ENCODE assay signal across 8 mouse cellular contexts in the genomic region with DNA sequence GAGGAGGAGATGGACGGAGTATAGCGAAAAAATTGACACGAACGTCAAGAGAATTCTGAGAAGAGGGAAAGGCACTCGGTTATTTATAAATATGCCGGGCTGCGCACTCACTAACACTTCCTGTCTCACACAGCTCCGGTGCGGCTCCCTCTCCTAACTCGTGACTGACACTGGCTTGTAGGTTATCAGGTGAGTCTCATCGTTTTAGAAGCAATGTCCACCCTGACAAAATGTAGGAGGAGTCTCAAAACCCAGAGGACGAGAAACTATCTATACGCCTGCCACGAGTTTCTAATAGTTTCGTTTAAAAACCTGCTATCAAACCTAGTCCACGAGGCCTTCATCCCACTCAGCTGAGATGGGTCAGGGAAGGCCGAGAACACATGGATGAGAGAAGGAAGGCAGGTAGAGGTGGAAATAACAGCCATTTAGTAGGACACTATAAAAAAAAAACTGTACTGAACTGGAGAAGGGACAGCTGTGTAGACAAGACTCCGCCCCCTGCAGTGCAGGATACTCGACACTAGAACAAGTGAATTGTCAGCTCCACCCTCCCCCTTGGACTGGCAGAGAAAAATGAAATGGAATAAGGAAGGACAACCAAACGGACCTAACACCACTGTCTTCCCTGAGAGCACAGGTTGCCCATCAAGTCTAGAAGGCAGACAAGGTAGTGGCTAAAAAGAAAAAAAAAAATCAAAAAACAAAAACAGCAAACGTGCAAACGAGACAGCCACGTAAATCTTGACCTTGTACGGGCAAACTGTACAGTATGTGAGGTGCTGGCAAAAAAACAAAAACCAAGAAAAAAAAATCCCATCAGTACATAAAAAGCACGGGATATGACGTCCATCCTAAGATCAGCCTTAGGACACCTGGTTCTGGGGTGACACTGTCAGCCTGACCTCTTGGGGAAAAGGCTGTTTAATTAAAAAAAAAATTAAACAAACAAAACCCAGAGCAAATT. TPM values are rescaled to one million over a fixed set of nuclear protein-coding genes. Genes with fewer than 3 reads are reported as not detected.
DNase-seq lines count a peak whose midpoint lies in the region; ATAC-seq and TF ChIP-seq lines count a peak whose summit lies in the region.

No protein-coding gene starts in this region.

- no peak overlapping the region; the same call in 1 of the 2 replicates for H3K27ac ChIP-seq in kidney, adult 2 months (ENCODE audit: insufficient read depth, low read depth, low read length)
- no peak overlapping the region for H3K27ac ChIP-seq in bone marrow macrophage, adult 2 months (ENCODE audit: insufficient read depth, low read depth, low read length)
- H3K27ac ChIP-seq in heart, embryonic 15.5 days = peak overlapping the region; percentile 100
- no peak overlapping the region for H3K27ac ChIP-seq in limb, embryonic 13.5 days
- no peak overlapping the region for H3K27ac ChIP-seq in midbrain, embryonic 14.5 days (replicated peaks; ENCODE audit: low read depth, low read length)

- H3K4me1 ChIP-seq in kidney, adult 2 months (ENCODE audit: control insufficient read depth, insufficient read depth, low read length) = peaks cover 6% of the 10 kb centered on the region; the same call in 1 of the 2 replicates
- peaks cover 18% of the 10 kb centered on the region for H3K4me1 ChIP-seq in bone marrow macrophage, adult 2 months (ENCODE audit: control insufficient read depth, insufficient read depth, low read length)
- peaks cover 57% of the 10 kb centered on the region for H3K4me1 ChIP-seq in heart, embryonic 15.5 days (replicated peaks)
- peaks cover 46% of the 10 kb centered on the region for H3K4me1 ChIP-seq in limb, embryonic 13.5 days
- H3K4me1 ChIP-seq in midbrain, embryonic 14.5 days (ENCODE audit: control insufficient read depth, insufficient read depth, low read length) = peaks cover 28% of the 10 kb centered on the region

- H3K4me2 ChIP-seq in heart, embryonic 15.5 days = peak overlapping the region; percentile 70
- peak overlapping the region; percentile 85 for H3K4me2 ChIP-seq in limb, embryonic 13.5 days (replicated peaks)
- peak overlapping the region; percentile 87 for H3K4me2 ChIP-seq in midbrain, embryonic 14.5 days (ENCODE audit: low read length)

- DNase-seq in kidney, adult 2 months = peak; percentile 55
- DNase-seq in kidney, adult 11 months = no peak
- no peak for DNase-seq in midbrain, embryonic 14.5 days
- no peak for DNase-seq in right cerebral cortex, postnatal 36 days (ENCODE audit: low spot score in 2 of 2)
- no peak for DNase-seq in frontal cortex, postnatal 14 days (ENCODE audit: low spot score in 2 of 2)

- peak overlapping the region; percentile 100 for H3K9ac ChIP-seq in heart, embryonic 15.5 days
- H3K9ac ChIP-seq in limb, embryonic 13.5 days = peak overlapping the region; percentile 98
- H3K9ac ChIP-seq in midbrain, embryonic 14.5 days (replicated peaks; ENCODE audit: low read length) = no peak overlapping the region; the same call in 1 of the 2 replicates

- no peaks in the 10 kb centered on the region for H3K27me3 ChIP-seq in kidney, adult 2 months (replicated peaks; ENCODE audit: control insufficient read depth, insufficient read depth, low read length)
- H3K27me3 ChIP-seq in heart, embryonic 15.5 days = no peaks in the 10 kb centered on the region
- H3K27me3 ChIP-seq in limb, embryonic 13.5 days = no peaks in the 10 kb centered on the region
- H3K27me3 ChIP-seq in midbrain, embryonic 14.5 days (ENCODE audit: control insufficient read depth, insufficient read depth, low read length) = no peaks in the 10 kb centered on the region

- no peak overlapping the region for H3K4me3 ChIP-seq in kidney, adult 2 months (ENCODE audit: insufficient read depth, low read depth, low read length)
- peak overlapping the region; percentile 48; the same call in 1 of the 2 replicates for H3K4me3 ChIP-seq in bone marrow macrophage, adult 2 months (ENCODE audit: insufficient read depth, low read length)
- H3K4me3 ChIP-seq in heart, embryonic 15.5 days = peak overlapping the region; percentile 98
- H3K4me3 ChIP-seq in limb, embryonic 13.5 days = peak overlapping the region; percentile 87
- H3K4me3 ChIP-seq in midbrain, embryonic 14.5 days (replicated peaks; ENCODE audit: low read depth, low read length) = peak overlapping the region; percentile 90

- H3K36me3 ChIP-seq in kidney, adult 2 months (ENCODE audit: control insufficient read depth, insufficient read depth, low read length) = peaks cover 26% of the 10 kb centered on the region
- H3K36me3 ChIP-seq in heart, embryonic 15.5 days = peaks cover 53% of the 10 kb centered on the region
- H3K36me3 ChIP-seq in limb, embryonic 13.5 days = peaks cover 71% of the 10 kb centered on the region
- peaks cover 78% of the 10 kb centered on the region for H3K36me3 ChIP-seq in midbrain, embryonic 14.5 days (ENCODE audit: control insufficient read depth, insufficient read depth, low read length)

- 46% methylated on average over 26 of the region's 26 CpGs for WGBS in kidney, adult 2 months
- WGBS in heart, embryonic 15.5 days = 49% methylated on average over 26 of the region's 26 CpGs
- 77% methylated on average over 26 of the region's 26 CpGs for WGBS in limb, embryonic 13.5 days
- 81% methylated on average over 26 of the region's 26 CpGs for WGBS in midbrain, embryonic 14.5 days

- no peak for ATAC-seq in heart, embryonic 15.5 days (replicated peaks; ENCODE audit: insufficient number of reproducible peaks, insufficient read depth, low FRiP score, low read depth)
- no peak for ATAC-seq in limb, embryonic 13.5 days (ENCODE audit: low FRiP score, low read depth)
- ATAC-seq in midbrain, embryonic 14.5 days (ENCODE audit: low FRiP score, low TSS enrichment) = no peak

- TF ChIP-seq CTCF in kidney, adult 2 months (conservative IDR thresholded peaks at IDR 0.05; ENCODE audit: insufficient read depth, insufficient read length, low read depth, low read length) = 0 out of 2 replicates have a peak, but pooled peaks have one; percentile 10
- no peak for TF ChIP-seq CTCF in bone marrow macrophage, adult 2 months (IDR thresholded peaks at IDR 0.05; ENCODE audit: low read depth, low read length)

- H3K9me3 ChIP-seq in heart, embryonic 15.5 days (replicated peaks) = no peaks in the 10 kb centered on the region
- H3K9me3 ChIP-seq in limb, embryonic 13.5 days = no peaks in the 10 kb centered on the region
- H3K9me3 ChIP-seq in midbrain, embryonic 14.5 days (ENCODE audit: control insufficient read depth, low read length) = no peaks in the 10 kb centered on the region

- no peak for TF ChIP-seq POLR2A in kidney, adult 2 months (IDR thresholded peaks at IDR 0.05; ENCODE audit: low read depth, low read length)
- no peak for TF ChIP-seq POLR2A in bone marrow macrophage, adult 2 months (IDR thresholded peaks at IDR 0.05; ENCODE audit: borderline replicate concordance, low read depth, low read length)

RNA-seq across cellular contexts. Expression of gene Slc38a2, which starts 3.8 kb away (rescaled TPM):
- polyA plus RNA-seq in kidney, adult 2 months (2012; rRNA removed) = 24.9 and 30.0 TPM in 2 replicates
- polyA plus RNA-seq in bone marrow macrophage, adult 2 months (2012; ENCODE audit: insufficient read depth, insufficient read length, missing spikeins) = 80.7 and 83.9 TPM in 2 replicates
- polyA plus RNA-seq in heart, embryonic 15.5 days (2015; fragmentation: Nextera tagmentation; extraction: Ambion mirVana) = 158 and 170 TPM in 2 replicates
- polyA plus RNA-seq in limb, embryonic 13.5 days (2015; fragmentation: Nextera tagmentation; extraction: Ambion mirVana) = 157 and 165 TPM in 2 replicates
- 131 and 159 TPM in 2 replicates for polyA plus RNA-seq in midbrain, embryonic 14.5 days (2014; fragmentation: Nextera tagmentation; extraction: Ambion mirVana)

RNA-seq across cellular contexts. Expression of gene Slc38a1, which starts 53.0 kb away (rescaled TPM):
- 4.2 and 8.0 TPM in 2 replicates for polyA plus RNA-seq in kidney, adult 2 months (2012; rRNA removed)
- polyA plus RNA-seq in bone marrow macrophage, adult 2 months (2012; ENCODE audit: insufficient read depth, insufficient read length, missing spikeins) = 26.2 and 31.5 TPM in 2 replicates
- 66.1 and 67.8 TPM in 2 replicates for polyA plus RNA-seq in heart, embryonic 15.5 days (2015; fragmentation: Nextera tagmentation; extraction: Ambion mirVana)
- polyA plus RNA-seq in limb, embryonic 13.5 days (2015; fragmentation: Nextera tagmentation; extraction: Ambion mirVana) = 94.5 and 95.9 TPM in 2 replicates
- polyA plus RNA-seq in midbrain, embryonic 14.5 days (2014; fragmentation: Nextera tagmentation; extraction: Ambion mirVana) = 147 and 150 TPM in 2 replicates
